In the genomic region with DNA sequence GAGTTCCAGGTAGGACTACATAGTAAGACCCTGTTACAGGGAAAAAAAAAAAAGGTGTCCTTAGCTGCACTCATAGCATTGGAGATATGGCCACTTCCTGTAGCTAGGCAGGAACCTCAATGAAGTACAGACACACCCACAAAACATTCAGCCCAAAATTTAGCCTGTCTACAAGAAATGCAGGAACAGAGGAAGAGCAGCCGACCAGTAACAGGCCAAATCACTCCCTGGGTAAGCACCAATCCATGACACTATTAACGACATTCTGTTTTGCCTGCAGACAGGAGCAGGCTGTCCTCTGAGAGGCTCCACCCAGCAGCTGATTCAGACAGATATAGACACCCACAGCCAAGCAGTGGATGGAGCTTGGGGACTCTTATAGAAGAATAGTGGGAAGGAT, we compare ENCODE assay signal across 13 mouse cellular contexts. TPM values are rescaled to one million over a fixed set of nuclear protein-coding genes. Genes with fewer than 3 reads are reported as not detected.
DNase-seq lines count a peak whose midpoint lies in the region; ATAC-seq lines count a peak whose summit lies in the region.
"Had no signal": no experiment of that assay in that cellular context is flagged by ENCODE, and none has a peak within 500 bp of the region (broad histone marks: within the 10 kb centered on the region; RNA-seq: fewer than 3 reads in every experiment).

No protein-coding gene starts in this region.

- WGBS in heart, embryonic 14.5 days, result 17% methylated on average over 2 of the region's 2 CpGs

- no peaks in the 10 kb centered on the region for H3K9me3 ChIP-seq in megakaryocyte, embryonic 14.5 days
- H3K9me3 ChIP-seq in heart, embryonic 14.5 days (ENCODE audit: control insufficient read depth, low read length), result no peaks in the 10 kb centered on the region
- H3K9me3 ChIP-seq: limb, embryonic 13.5 days had no signal

- H3K36me3 ChIP-seq in megakaryocyte, embryonic 14.5 days (replicated peaks; ENCODE audit: low read length), result peaks cover 71% of the 10 kb centered on the region
- peaks cover 34% of the 10 kb centered on the region for H3K36me3 ChIP-seq in heart, embryonic 14.5 days (ENCODE audit: control insufficient read depth, insufficient read depth, low read length)

- peak; percentile 16 to 41 for DNase-seq in adrenal gland, postnatal 36 days
- DNase-seq in adrenal gland, postnatal 4 days (ENCODE audit: low spot score in 2 of 2), result no peak
- no peak for DNase-seq in frontal cortex, postnatal 36 days (ENCODE audit: low spot score in 2 of 2)
- DNase-seq in T-cell, adult 2 months (ENCODE audit: low spot score), result no peak
- DNase-seq: B cell, adult 2 months; cerebellum, adult 18-20 months; retina, postnatal 1 day had no signal

- H3K27ac ChIP-seq in heart, embryonic 14.5 days (replicated peaks in 1 of 2; ENCODE audit: control insufficient read depth in 1 of 2, insufficient read depth in 1 of 2, low read depth in 2 of 2, low read length in 2 of 2), result no peak overlapping the region
- H3K27ac ChIP-seq: limb, embryonic 13.5 days had no signal

- peaks cover 73% of the 10 kb centered on the region for H3K4me1 ChIP-seq in megakaryocyte, embryonic 14.5 days
- H3K4me1 ChIP-seq in heart, embryonic 14.5 days (ENCODE audit: control insufficient read depth in 2 of 2, insufficient read depth in 2 of 2, low read length in 2 of 2), result peaks cover 8 to 37% of the 10 kb centered on the region in 2 experiments

- H3K9ac ChIP-seq in heart, embryonic 14.5 days (ENCODE audit: low read length), result no peak overlapping the region
- H3K9ac ChIP-seq: limb, embryonic 13.5 days had no signal

- H3K4me2 ChIP-seq in heart, embryonic 14.5 days (ENCODE audit: low read length), result no peak overlapping the region
- H3K4me2 ChIP-seq: limb, embryonic 13.5 days had no signal

- peak overlapping the region; percentile 66 for H3K4me3 ChIP-seq in megakaryocyte, embryonic 14.5 days (replicated peaks)
- H3K4me3 ChIP-seq in heart, embryonic 14.5 days (ENCODE audit: control insufficient read depth in 1 of 2, insufficient read depth in 1 of 2, low read depth in 1 of 2, low read length in 2 of 2), result no peak overlapping the region
- H3K4me3 ChIP-seq: limb, embryonic 13.5 days had no signal

- no peaks in the 10 kb centered on the region for H3K27me3 ChIP-seq in megakaryocyte, embryonic 14.5 days (replicated peaks)
- no peaks in the 10 kb centered on the region for H3K27me3 ChIP-seq in heart, embryonic 14.5 days (ENCODE audit: control insufficient read depth, insufficient read depth, low read length)
- H3K27me3 ChIP-seq: limb, embryonic 13.5 days had no signal

- ATAC-seq in megakaryocyte, adult 5-6 weeks (ENCODE audit: poor library complexity, severe bottlenecking), result no peak; the same call in 1 of the 2 replicates
- 0 out of 2 replicates have a peak, but pooled peaks have one; percentile 24 for ATAC-seq in heart, embryonic 14.5 days (ENCODE audit: insufficient number of reproducible peaks, insufficient read depth, low FRiP score, low read depth)
- peak; percentile 66 for ATAC-seq in megakaryocyte-erythroid progenitor cell, adult 5-6 weeks (replicated peaks; ENCODE audit: low FRiP score, low TSS enrichment, poor library complexity, severe bottlenecking)
- ATAC-seq: hindbrain, embryonic 16.5 days had no signal

RNA-seq across cellular contexts. Expression of a gene that starts 8.1 kb away (rescaled TPM):
- total RNA-seq in adrenal gland, postnatal 36 days (2021), result 10 to 100 TPM; 86.7 to 95.8 TPM
- 100 to 1,000 TPM in 1 of 2 experiments, 10 to 100 TPM in 1; 93.9 to 102 TPM for total RNA-seq in adrenal gland, postnatal 4 days (2021)
- 0.77 and 2.0 TPM in 2 replicates for polyA plus RNA-seq in megakaryocyte, embryonic 14.5 days (2012; ENCODE audit: insufficient read depth, low replicate concordance)
- total RNA-seq in megakaryocyte, adult 5-6 weeks (2015), result 47.5 and 49.2 TPM in 2 replicates
- 89.7 and 96.1 TPM in 2 replicates for total RNA-seq in megakaryocyte, adult 5-6 weeks (2017)
- 43.3 and 43.6 TPM in 2 replicates for polyA plus RNA-seq in heart, embryonic 14.5 days (2014; fragmentation: Nextera tagmentation; extraction: Ambion mirVana)
- 87.4 and 132 TPM in 2 replicates for total RNA-seq in megakaryocyte-erythroid progenitor cell, adult 5-6 weeks (2014; fragmentation: Nextera tagmentation)
- total RNA-seq in megakaryocyte-erythroid progenitor cell, adult 5-6 weeks (2017), result 186 and 187 TPM in 2 replicates

Comparison
In these comparisons a context has a peak if more than half of its experiments do, and no peak if none do; other contexts are left out.
1. DNase-seq: peak in adrenal gland, postnatal 36 days (2 of 2); none in adrenal gland, postnatal 4 days (0 of 2), frontal cortex, postnatal 36 days (0 of 2) and T-cell, adult 2 months (single experiment).